Mouse (Mus musculus) frontal cortex, postnatal 14 days (tissue): ENCODE results near the gene Hoxd9.
A peak's percentile ranks its signal among the peaks of the same experiment; 100 is the strongest.

ENCODE experiments used
- DNase-seq, 2 experiments: peaks; one replicate each; pipeline ENCODE4 v3.0.0; 2022; ENCODE audit warnings: low spot score in 2 of 2

Hoxd9 gene

GRCm38 (mm10) chr2:74711721-74712621 is 14.4 kb downstream of the Hoxd9 start, which contains the start of the genes Hoxd3 and Hoxd4:
Gene Hoxd3, plus strand, starts transcription at chr2:74711927.
Gene Hoxd4, plus strand, starts transcription at chr2:74711929.
- DNase-seq, result no peak

- DNase-seq, result no peak
Observed at GRCm38 (mm10) chr2:74713239-74714150, 16.0 kb downstream of the Hoxd9 start.

- no peak for DNase-seq
Observed at GRCm38 (mm10) chr2:74714156-74714789, 16.7 kb downstream of the Hoxd9 start.

- DNase-seq, result no peak
Observed at GRCm38 (mm10) chr2:74714881-74715280, 17.4 kb downstream of the Hoxd9 start.

- peak; percentile 37 to 68 for DNase-seq
Observed at GRCm38 (mm10) chr2:74715504-74716241, 18.1 kb downstream of the Hoxd9 start.

- DNase-seq, result no peak
Observed at GRCm38 (mm10) chr2:74720384-74720783, 22.9 kb downstream of the Hoxd9 start.

- DNase-seq, result no peak
Observed at GRCm38 (mm10) chr2:74720955-74721491, 23.5 kb downstream of the Hoxd9 start.

GRCm38 (mm10) chr2:74721882-74722281 is 24.4 kb downstream of the Hoxd9 start:
- no peak for DNase-seq

GRCm38 (mm10) chr2:74722949-74723348 is 25.4 kb downstream of the Hoxd9 start:
- DNase-seq, result no peak

GRCm38 (mm10) chr2:74724244-74725015 is 26.9 kb downstream of the Hoxd9 start:
- no peak for DNase-seq

GRCm38 (mm10) chr2:74725171-74725570 is 27.6 kb downstream of the Hoxd9 start:
- no peak for DNase-seq

- no peak for DNase-seq
Observed at GRCm38 (mm10) chr2:74726551-74726950, 29.0 kb downstream of the Hoxd9 start, which contains the start of gene Gm28230. Gene Gm28230, plus strand, starts transcription at chr2:74726728.

GRCm38 (mm10) chr2:74726973-74727639 is 29.6 kb downstream of the Hoxd9 start:
- no peak for DNase-seq

- DNase-seq, result no peak
Observed at GRCm38 (mm10) chr2:74727640-74728302, 30.2 kb downstream of the Hoxd9 start.

- DNase-seq, result no peak
Observed at GRCm38 (mm10) chr2:74728303-74728680, 30.8 kb downstream of the Hoxd9 start.

GRCm38 (mm10) chr2:74730331-74730730 is 32.8 kb downstream of the Hoxd9 start:
- DNase-seq, result no peak

- no peak for DNase-seq
Observed at GRCm38 (mm10) chr2:74731055-74731454, 33.5 kb downstream of the Hoxd9 start.

GRCm38 (mm10) chr2:74731799-74732512 is 34.4 kb downstream of the Hoxd9 start:
- no peak for DNase-seq
